Mouse (Mus musculus) liver, adult 2 months (tissue): ENCODE measurements around the gene Klf7.

Experiments used
- CTCF ChIP-seq: fragments of 200-500 bp; IDR thresholded peaks from 2 replicates; pipeline ENCODE4 v1.5.1; 2011; ENCODE audit warnings: low read depth, low read length, control low read depth
- POLR2A ChIP-seq: fragments of 200-500 bp; IDR thresholded peaks from 2 replicates; pipeline ENCODE4 v1.6.1; 2011; ENCODE audit warnings: low read length, control low read depth; ENCODE audit not compliant: insufficient read depth; ENCODE audit errors: extremely low read depth

DNA sequence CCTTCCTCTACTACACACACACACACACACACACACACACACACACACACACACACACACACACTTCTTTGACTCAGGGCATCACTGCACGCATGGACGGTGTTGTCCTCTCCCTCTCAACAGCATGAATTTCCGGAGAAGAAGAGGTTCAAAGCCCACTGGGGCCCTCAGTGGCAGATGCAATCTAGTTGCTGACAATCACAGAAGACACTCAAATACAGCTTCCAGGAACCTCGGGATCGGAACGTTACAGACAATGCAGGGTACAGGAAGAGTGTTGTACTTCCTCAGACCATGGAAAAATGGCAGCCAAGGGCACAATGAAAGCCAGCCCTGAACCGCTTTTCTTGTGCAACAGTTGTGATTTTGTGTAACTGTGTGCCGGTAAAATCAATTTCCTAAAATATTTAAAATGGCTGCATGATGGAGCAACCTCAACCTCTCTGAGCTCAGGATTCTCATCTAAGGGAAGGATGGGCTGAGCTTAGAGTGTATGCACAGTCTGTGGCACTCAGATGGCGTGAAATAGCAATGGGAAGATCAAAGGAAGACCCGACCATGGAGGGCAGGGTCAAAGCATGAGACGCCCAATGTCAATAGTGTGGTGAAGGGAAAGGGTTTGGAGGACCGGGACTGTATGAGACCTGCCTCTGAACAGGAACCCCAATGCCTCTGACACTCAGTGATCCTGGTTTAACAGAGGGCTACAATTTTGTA is 33.3 kb downstream of the Klf7 start:
- TF ChIP-seq CTCF (no peak), POLR2A (no peak)
